Mouse (Mus musculus) kidney, adult 2 months (tissue): ENCODE measurements around the gene Sephs1.

ENCODE experiments used
- CTCF ChIP-seq: fragments of 200-500 bp; conservative IDR thresholded peaks from 2 replicates; pipeline ENCODE4 v1.5.1; 2011; ENCODE audit warnings: low read depth, mild to moderate bottlenecking, control low read depth, low read length, moderate library complexity, mixed read lengths; ENCODE audit not compliant: insufficient read depth, insufficient read length
- POLR2A ChIP-seq: fragments of 200-500 bp; IDR thresholded peaks from one replicate; pipeline ENCODE4 v1.6.1; 2011; ENCODE audit warnings: low read depth, low read length, control low read depth

GRCm38 (mm10) chr2:4917326-4918021 lies 36.1 kb downstream of the Sephs1 start:
- peak; percentile 74 for TF ChIP-seq CTCF
- TF ChIP-seq POLR2A: no peak
